Mouse (Mus musculus): ENCODE measurements around the gene Selenon.
A peak's percentile ranks its signal among the peaks of the same experiment; 100 is the strongest.
"Not testable (repeated sequence)": the region's sequence is repeated elsewhere in the genome, so short reads cannot be mapped to it uniquely, and the experiment has no call there.

Gene Selenon

GRCm38 (mm10) chr4:134496595-134497210 is 55.3 kb downstream of the Selenon start, which contains the start of gene Paqr7:
Gene Paqr7 (plus strand): TSS chr4:134496697.
- Histone ChIP-seq H3K36me3 (ENCODE audit: control insufficient read depth, insufficient read depth, low read length, poor library complexity, severe bottlenecking) (no peaks in the 10 kb centered on the region), H3K27me3 (ENCODE audit: control insufficient read depth, insufficient read depth, low read length, poor library complexity, severe bottlenecking) (no peaks in the 10 kb centered on the region)
- DNase-seq (ENCODE audit: low read depth, low spot score): peak; percentile 48

DNA sequence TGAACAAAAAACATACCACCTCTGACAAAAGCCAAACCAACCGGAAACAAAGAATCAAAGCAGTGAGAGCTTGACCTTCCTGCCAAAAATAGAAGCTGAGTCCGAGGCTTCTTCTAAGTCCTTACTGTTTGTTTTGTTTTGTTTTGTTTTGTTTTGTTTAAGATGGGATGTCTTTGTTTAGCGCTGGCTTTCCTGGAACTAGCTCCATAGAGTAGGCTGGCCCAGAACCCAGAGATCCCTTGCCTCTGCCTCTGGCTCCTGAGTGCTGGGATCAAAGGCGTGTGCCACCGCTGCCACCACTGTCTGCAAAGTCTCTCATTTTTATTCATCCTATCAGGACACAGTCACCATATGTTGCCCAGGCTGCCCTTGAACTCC is 56.4 kb downstream of the Selenon start:
- H3K27me3 ChIP-seq (ENCODE audit: control insufficient read depth, insufficient read depth, low read length, poor library complexity, severe bottlenecking): no peaks in the 10 kb centered on the region

DNA sequence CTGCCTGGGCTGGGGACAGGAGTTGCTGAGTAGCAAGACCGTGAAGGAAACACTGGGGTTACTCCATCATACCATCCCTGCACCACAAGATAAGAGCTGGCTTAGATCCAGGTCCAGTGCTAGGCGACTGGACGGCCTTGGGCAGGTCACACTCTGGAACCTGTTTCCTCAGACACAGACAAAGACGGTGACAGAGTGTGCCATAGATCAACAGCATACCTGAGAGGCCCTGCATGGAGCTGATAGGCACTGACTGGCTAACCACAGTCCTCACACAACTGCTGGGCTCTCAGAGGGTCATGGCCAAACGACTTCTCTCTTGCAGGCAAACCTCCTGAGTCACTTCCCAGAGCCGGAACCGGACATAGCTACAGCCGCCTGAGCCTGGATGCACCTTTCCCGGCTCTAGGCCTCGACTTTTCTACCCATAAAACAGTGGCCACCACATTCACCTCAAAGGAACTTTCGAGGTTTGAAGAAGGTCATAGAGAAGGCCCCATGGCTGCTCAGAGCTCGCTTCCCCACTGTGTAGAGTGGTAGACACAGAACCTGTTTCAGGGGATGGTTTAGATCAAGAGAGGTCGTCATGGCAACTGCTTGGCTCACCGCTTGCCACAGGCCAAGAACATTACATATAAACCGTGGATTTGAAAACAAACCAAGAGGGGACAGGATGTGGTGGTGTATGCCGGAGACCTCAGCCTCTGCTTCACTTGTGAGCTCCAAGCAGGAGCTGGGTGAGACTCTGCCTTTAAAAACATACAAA is 57.0 kb downstream of the Selenon start:
- Histone ChIP-seq H3K36me3 (ENCODE audit: control insufficient read depth, insufficient read depth, low read length, poor library complexity, severe bottlenecking) (no peaks in the 10 kb centered on the region), H3K27me3 (ENCODE audit: control insufficient read depth, insufficient read depth, low read length, poor library complexity, severe bottlenecking) (no peaks in the 10 kb centered on the region)
- peak; percentile 67 for DNase-seq (ENCODE audit: low read depth, low spot score)

More for the DNA sequence above, 56.4 kb downstream of the Selenon start:
- DNase-seq (ENCODE audit: low read depth, low spot score): no peak
- no peaks in the 10 kb centered on the region for H3K36me3 ChIP-seq (ENCODE audit: control insufficient read depth, insufficient read depth, low read length, poor library complexity, severe bottlenecking)

- not testable (repeated sequence) for DNase-seq (ENCODE audit: low read depth, low spot score); H3K27me3 ChIP-seq (ENCODE audit: control insufficient read depth, insufficient read depth, low read length, poor library complexity, severe bottlenecking); H3K36me3 ChIP-seq (ENCODE audit: control insufficient read depth, insufficient read depth, low read length, poor library complexity, severe bottlenecking)
Measured at GRCm38 (mm10) chr4:134494161-134494560, 57.8 kb downstream of the Selenon start.

- no peaks in the 10 kb centered on the region for H3K27me3 ChIP-seq (ENCODE audit: control insufficient read depth, insufficient read depth, low read length, poor library complexity, severe bottlenecking)
- DNase-seq (ENCODE audit: low read depth, low spot score): no peak
- no peaks in the 10 kb centered on the region for H3K36me3 ChIP-seq (ENCODE audit: control insufficient read depth, insufficient read depth, low read length, poor library complexity, severe bottlenecking)
Measured at GRCm38 (mm10) chr4:134491716-134492115, 60.2 kb downstream of the Selenon start.

GRCm38 (mm10) chr4:134489986-134490665 is 61.8 kb downstream of the Selenon start:
- DNase-seq (ENCODE audit: low read depth, low spot score): no peak
- Histone ChIP-seq H3K27me3 (ENCODE audit: control insufficient read depth, insufficient read depth, low read length, poor library complexity, severe bottlenecking) (no peaks in the 10 kb centered on the region), H3K36me3 (ENCODE audit: control insufficient read depth, insufficient read depth, low read length, poor library complexity, severe bottlenecking) (no peaks in the 10 kb centered on the region)

- no peaks in the 10 kb centered on the region for H3K27me3 ChIP-seq (ENCODE audit: control insufficient read depth, insufficient read depth, low read length, poor library complexity, severe bottlenecking)
- no peak for DNase-seq (ENCODE audit: low read depth, low spot score)
- no peaks in the 10 kb centered on the region for H3K36me3 ChIP-seq (ENCODE audit: control insufficient read depth, insufficient read depth, low read length, poor library complexity, severe bottlenecking)
Measured at GRCm38 (mm10) chr4:134488211-134488610, 63.8 kb downstream of the Selenon start.

Measured in splenic B cell, adult 2 months (primary cell).